Mouse (Mus musculus) heart, adult 2 months (tissue): ENCODE results near the gene Chil1. TPM values are rescaled to one million over a fixed set of nuclear protein-coding genes. Genes with fewer than 3 reads are reported as not detected.

Source experiments
- DNase-seq, 2 experiments: peaks; one replicate each; pipeline ENCODE4 v3.0.0; 2021
- H3K27ac ChIP-seq: fragments of 200-600 bp; 2 replicates; pipeline ENCODE4 v1.8.1; 2022
- H3K27me3 ChIP-seq: fragments of 200-500 bp; 2 replicates; pipeline ENCODE4 v1.6.1; 2012; ENCODE audit warnings: mild to moderate bottlenecking, low read length, inconsistent platforms, mixed read lengths; ENCODE audit not compliant: control insufficient read depth, insufficient read depth
- H3K36me3 ChIP-seq: fragments of 200-500 bp; 2 replicates; pipeline ENCODE4 v1.6.1; 2012; ENCODE audit warnings: low read length, inconsistent platforms; ENCODE audit not compliant: control insufficient read depth, insufficient read depth
- H3K4me1 ChIP-seq: fragments of 200-500 bp; 2 replicates; pipeline ENCODE4 v1.6.1; 2011; ENCODE audit warnings: low read length; ENCODE audit not compliant: control insufficient read depth, insufficient read depth
- H3K4me3 ChIP-seq: fragments of 200-600 bp; 2 replicates; pipeline ENCODE4 v1.8.1; 2022
- H3K79me2 ChIP-seq: fragments of 200-500 bp; replicated peaks from 2 replicates; pipeline ENCODE4 v1.6.1; 2012; ENCODE audit warnings: mild to moderate bottlenecking, inconsistent platforms, low read length, moderate library complexity, mixed read lengths; ENCODE audit not compliant: control insufficient read depth, insufficient read depth
- H3K9ac ChIP-seq: fragments of 200-500 bp; 2 replicates; pipeline ENCODE4 v1.6.1; 2012; ENCODE audit warnings: low read depth, mild to moderate bottlenecking, control low read depth, inconsistent platforms, low read length, mixed read lengths
- CTCF ChIP-seq: fragments of 200-600 bp; IDR thresholded peaks from 2 replicates; pipeline ENCODE4 v1.8.1; 2022; ENCODE audit warnings: antibody characterized with exemption, mild to moderate bottlenecking, moderate library complexity
- EP300 ChIP-seq: fragments of 200-500 bp; IDR thresholded peaks from 2 replicates; pipeline ENCODE4 v1.6.1; 2011; ENCODE audit warnings: low read depth, low read length, control low read depth; ENCODE audit not compliant: insufficient read depth
- POLR2A ChIP-seq: fragments of 200-500 bp; IDR thresholded peaks from 2 replicates; pipeline ENCODE4 v1.6.1; 2011; ENCODE audit warnings: mild to moderate bottlenecking, low read depth, low read length, control low read depth; ENCODE audit not compliant: insufficient read depth
- WGBS: fragments of 180-500 bp; shearing (Covaris S2); methylation state at CpG from one replicate; pipeline ENCODE4 v1.1.7; 2018; 5-methylcytosine and 5-hydroxymethylcytosine counted together
- intact Hi-C: fragments of 180-260 bp; cut with DNase I; formaldehyde crosslinking; loops from one replicate; pipeline ENCODE4 v1.15.1; 2025
- polyA plus RNA-seq: library from polyadenylated mRNA; depleted of rRNA; stranded (reverse); fragments of >200 nt; gene quantifications from 2 replicates; pipeline ENCODE4 v1.2.3, GENCODE M21; 2012; rRNA removed
- total RNA-seq, 2 experiments: library from RNA; stranded (reverse); gene quantifications; 2 replicates each; pipeline ENCODE4 v1.2.3; 2021

Gene Chil1
- total and polyA plus RNA-seq, 3 experiments = 0.94 to 2.7 (median 0.96) TPM

- Histone ChIP-seq H3K4me1 (peaks cover 9% of the 10 kb centered on the region; the same call in 1 of the 2 replicates), H3K79me2 (no peaks in the 10 kb centered on the region), H3K9ac (no peak overlapping the region), H3K4me3 (no peak overlapping the region), H3K27me3 (no peaks in the 10 kb centered on the region; the same call in 1 of the 2 replicates), H3K27ac (no peak overlapping the region), H3K36me3 (no peaks in the 10 kb centered on the region)
- WGBS = 68% methylated on average over 3 of the region's 3 CpGs
- DNase-seq = no peak
- TF ChIP-seq CTCF (no peak), EP300 (no peak), POLR2A (no peak)
- intact Hi-C loops = loop anchor here (10.0 kb wide), 1 partner anchor 181 kb away; no protein-coding TSS in a partner anchor
Measured at GRCm38 (mm10) chr1:134236142-134236541, 54.2 kb downstream of the Chil1 start.

- intact Hi-C loops = loop anchor here (10.0 kb wide), 1 partner anchor 183 kb away; no protein-coding TSS in a partner anchor
- no peak for DNase-seq
Measured at GRCm38 (mm10) chr1:134237438-134237837, 55.5 kb downstream of the Chil1 start.

More at GRCm38 (mm10) chr1:134237438-134237837, 55.5 kb downstream of the Chil1 start:
- Histone ChIP-seq H3K9ac (no peak overlapping the region), H3K36me3 (no peaks in the 10 kb centered on the region), H3K4me3 (no peak overlapping the region), H3K27me3 (no peaks in the 10 kb centered on the region; the same call in 1 of the 2 replicates), H3K27ac (no peak overlapping the region), H3K79me2 (no peaks in the 10 kb centered on the region), H3K4me1 (peaks cover 7% of the 10 kb centered on the region; the same call in 1 of the 2 replicates)
- WGBS = 86% methylated on average over 3 of the region's 3 CpGs
- no peak for TF ChIP-seq EP300
- no peak for TF ChIP-seq POLR2A
- TF ChIP-seq CTCF = no peak

Other genes with a start within 250 kb of the Chil1 start
- 1 to 10 TPM; 9.3 to 9.4 TPM for gene Fmod, start 144.9 kb upstream of the Chil1 start, total RNA-seq
- 14.5 and 17.0 TPM in 2 replicates for gene Fmod, start 144.9 kb upstream of the Chil1 start, polyA plus RNA-seq
- 10 to 100 TPM; 29.9 to 31.0 TPM for gene Btg2, start 103.1 kb upstream of the Chil1 start, total RNA-seq
- gene Btg2, start 103.1 kb upstream of the Chil1 start, polyA plus RNA-seq = 33.5 and 35.9 TPM in 2 replicates
- not detected for gene Chit1, start 70.9 kb upstream of the Chil1 start, total RNA-seq
- gene Chit1, start 70.9 kb upstream of the Chil1 start, polyA plus RNA-seq = 0.16 TPM in 1 of 2 replicates, not detected in the other
- not detected for gene Mybph, start 11.3 kb downstream of the Chil1 start, total RNA-seq
- gene Mybph, start 11.3 kb downstream of the Chil1 start, polyA plus RNA-seq = 0.16 and 0.18 TPM in 2 replicates
- 10 to 100 TPM in 1 of 2 experiments, 1 to 10 TPM in 1; 9.6 to 15.0 TPM for gene Adora1, start 53.3 kb downstream of the Chil1 start, total RNA-seq
- 18.6 and 19.4 TPM in 2 replicates for gene Adora1, start 53.3 kb downstream of the Chil1 start, polyA plus RNA-seq
- not detected for gene Myog, start 107.8 kb downstream of the Chil1 start, total RNA-seq
- not detected in 2 replicates for gene Myog, start 107.8 kb downstream of the Chil1 start, polyA plus RNA-seq
- gene Ppfia4, start 150.8 kb downstream of the Chil1 start, total RNA-seq = under 1 TPM; 0.80 to 0.94 TPM
- 4.4 and 4.9 TPM in 2 replicates for gene Ppfia4, start 150.8 kb downstream of the Chil1 start, polyA plus RNA-seq
- 10 to 100 TPM; 17.8 to 18.7 TPM for gene Tmem183a, start 179.8 kb downstream of the Chil1 start, total RNA-seq
- 22.9 and 45.8 TPM in 2 replicates for gene Tmem183a, start 179.8 kb downstream of the Chil1 start, polyA plus RNA-seq
- not detected for gene 4933406M09Rik, start 203.8 kb downstream of the Chil1 start, total RNA-seq
- not detected in 2 replicates for gene 4933406M09Rik, start 203.8 kb downstream of the Chil1 start, polyA plus RNA-seq
- gene Cyb5r1, start 223.4 kb downstream of the Chil1 start, total RNA-seq = 10 to 100 TPM; 21.0 to 24.1 TPM
- gene Cyb5r1, start 223.4 kb downstream of the Chil1 start, polyA plus RNA-seq = 41.8 and 42.8 TPM in 2 replicates
- 100 to 1,000 TPM; 140 TPM for gene Adipor1, start 233.2 kb downstream of the Chil1 start, total RNA-seq
- gene Adipor1, start 233.2 kb downstream of the Chil1 start, polyA plus RNA-seq = 148 and 177 TPM in 2 replicates